Mouse (Mus musculus): ENCODE data around the gene Coq7. TPM values are rescaled to one million over a fixed set of nuclear protein-coding genes. Genes with fewer than 3 reads are reported as not detected.

The Coq7 gene
- polyA plus RNA-seq, 2 experiments: 34.1 to 56.2 TPM

DNA sequence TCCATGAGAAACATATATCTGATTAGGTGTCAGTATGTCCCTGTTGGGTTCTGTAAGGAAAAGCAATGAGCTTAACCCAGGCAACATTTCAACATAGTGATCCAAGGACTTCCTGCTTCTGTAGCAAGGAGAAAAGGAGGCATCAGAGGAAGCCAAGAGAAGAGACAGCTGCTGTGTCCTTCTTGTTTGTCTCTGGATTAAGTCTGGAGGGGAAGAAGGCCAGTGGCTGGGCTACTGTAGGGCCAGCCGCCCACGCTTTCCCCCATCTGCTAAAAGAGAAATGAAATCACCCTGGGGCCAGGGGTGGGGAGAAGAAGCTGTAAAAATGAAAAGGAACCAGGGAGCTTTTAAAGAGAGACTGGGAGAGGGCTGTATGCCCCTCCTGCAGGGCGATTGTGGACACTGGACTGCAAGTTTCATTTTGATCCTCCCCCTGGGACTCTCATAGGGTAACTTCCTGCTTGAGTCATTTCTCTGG lies 54.3 kb downstream of the Coq7 start:
- H3K9me3 ChIP-seq (ENCODE audit: control insufficient read depth, low read length): no peaks in the 10 kb centered on the region
- no peak overlapping the region for H3K4me3 ChIP-seq (ENCODE audit: insufficient read depth in 1 of 2, low read depth in 2 of 2, low read length in 2 of 2)
- H3K27me3 ChIP-seq (ENCODE audit: control insufficient read depth, insufficient read depth, low read length): no peaks in the 10 kb centered on the region
- ATAC-seq (ENCODE audit: insufficient read depth) (no peak), DNase-seq (ENCODE audit: low read depth in 3 of 3, low spot score in 3 of 3) (no peak)
- H3K27ac ChIP-seq: no peak overlapping the region
- no peak overlapping the region for H3K4me2 ChIP-seq (ENCODE audit: low read depth)
- TF ChIP-seq EP300 (IDR thresholded peaks at IDR 0.05; ENCODE audit: low read depth) (no peak), CTCF (IDR thresholded peaks at IDR 0.05; ENCODE audit: low read depth) (no peak)
- no peak overlapping the region for H3K9ac ChIP-seq (replicated peaks)
- WGBS (ENCODE audit: insufficient replicate concordance): 39% methylated on average over 3 of the region's 3 CpGs
- no peaks in the 10 kb centered on the region for H3K36me3 ChIP-seq (replicated peaks; ENCODE audit: control insufficient read depth, insufficient read depth, low read depth)
- H3K4me1 ChIP-seq (replicated peaks; ENCODE audit: control insufficient read depth in 2 of 2, insufficient read depth in 2 of 2, low read length in 1 of 2): peaks cover 0 to 4% of the 10 kb centered on the region in 2 experiments; a peak in 1 of 4 replicates

DNA sequence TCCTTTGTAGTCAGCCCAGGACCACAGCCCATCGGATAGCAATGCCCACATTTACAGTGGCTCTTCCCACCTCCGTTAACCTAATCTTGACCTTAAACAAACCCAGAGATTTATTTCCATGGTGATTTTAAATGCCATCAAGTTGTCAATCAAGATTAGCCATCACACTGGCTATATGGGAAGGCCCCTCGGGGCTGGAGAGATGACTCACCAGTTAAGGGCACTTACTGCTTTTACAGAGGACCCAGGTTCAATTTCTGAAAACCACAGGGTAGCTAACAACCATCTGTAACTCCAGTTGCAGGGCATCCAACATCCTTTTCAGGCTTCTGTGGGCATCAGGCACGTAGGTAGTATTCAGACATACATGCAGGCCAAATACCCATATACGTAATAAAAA lies 56.7 kb downstream of the Coq7 start:
- DNase-seq (ENCODE audit: low read depth in 3 of 3, low spot score in 3 of 3) (no peak), ATAC-seq (ENCODE audit: insufficient read depth) (no peak)
- 0 out of 4 replicates have a peak, but pooled peaks cover 0 to 2% of the 10 kb centered on the region in 2 experiments for H3K4me1 ChIP-seq (replicated peaks; ENCODE audit: control insufficient read depth in 2 of 2, insufficient read depth in 2 of 2, low read length in 1 of 2)
- H3K9me3 ChIP-seq (ENCODE audit: control insufficient read depth, low read length): no peaks in the 10 kb centered on the region
- H3K9ac ChIP-seq (replicated peaks): no peak overlapping the region
- H3K36me3 ChIP-seq (replicated peaks; ENCODE audit: control insufficient read depth, insufficient read depth, low read depth): no peaks in the 10 kb centered on the region
- H3K4me3 ChIP-seq (ENCODE audit: insufficient read depth in 1 of 2, low read depth in 2 of 2, low read length in 2 of 2): no peak overlapping the region
- WGBS (ENCODE audit: insufficient replicate concordance): 55% methylated on average over 5 of the region's 5 CpGs
- no peak overlapping the region for H3K4me2 ChIP-seq (ENCODE audit: low read depth)
- H3K27me3 ChIP-seq (ENCODE audit: control insufficient read depth, insufficient read depth, low read length): no peaks in the 10 kb centered on the region
- TF ChIP-seq CTCF (IDR thresholded peaks at IDR 0.05; ENCODE audit: low read depth): no peak
- TF ChIP-seq EP300 (IDR thresholded peaks at IDR 0.05; ENCODE audit: low read depth): no peak
- no peak overlapping the region for H3K27ac ChIP-seq

DNA sequence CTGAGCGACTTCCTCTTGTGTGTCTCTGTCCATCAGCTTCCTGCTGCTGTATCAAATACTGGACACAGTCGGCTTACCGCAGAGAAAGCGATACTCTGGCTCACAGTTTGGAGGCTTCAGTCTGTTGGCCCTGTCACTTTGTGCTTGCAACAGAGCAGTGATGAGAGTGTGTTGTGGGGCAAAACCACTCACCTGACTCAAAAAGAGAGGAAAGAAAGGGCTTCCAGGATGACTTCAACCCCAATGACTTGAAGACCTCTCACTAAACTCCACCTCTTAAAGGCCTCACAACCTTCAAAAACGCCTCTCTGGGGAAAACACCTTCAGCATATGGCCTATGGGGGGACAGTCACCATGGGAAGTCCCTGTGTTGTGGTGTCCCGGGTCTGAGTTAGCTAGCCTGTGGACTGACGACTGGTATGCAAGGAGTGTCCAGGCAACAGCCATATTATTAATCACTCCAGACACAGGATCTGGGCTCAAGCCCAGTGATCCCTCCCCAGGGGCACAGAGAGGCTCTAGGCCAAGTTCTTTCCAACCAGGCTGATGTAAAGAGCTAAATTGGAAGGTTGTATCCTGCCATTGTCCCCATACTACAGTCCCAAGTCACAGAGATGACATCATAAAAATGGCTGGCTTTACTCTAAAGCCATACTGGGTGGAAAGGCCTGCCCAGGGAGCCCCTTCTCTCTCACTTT lies 58.0 kb downstream of the Coq7 start:
- no peak overlapping the region for H3K4me3 ChIP-seq (ENCODE audit: insufficient read depth in 1 of 2, low read depth in 2 of 2, low read length in 2 of 2)
- no peaks in the 10 kb centered on the region for H3K27me3 ChIP-seq (ENCODE audit: control insufficient read depth, insufficient read depth, low read length)
- H3K9me3 ChIP-seq (ENCODE audit: control insufficient read depth, low read length): no peaks in the 10 kb centered on the region
- 65% methylated on average over 7 of the region's 7 CpGs for WGBS (ENCODE audit: insufficient replicate concordance)
- no peak overlapping the region for H3K9ac ChIP-seq (replicated peaks)
- no peaks in the 10 kb centered on the region for H3K36me3 ChIP-seq (replicated peaks; ENCODE audit: control insufficient read depth, insufficient read depth, low read depth)
- TF ChIP-seq EP300 (IDR thresholded peaks at IDR 0.05; ENCODE audit: low read depth) (no peak), CTCF (IDR thresholded peaks at IDR 0.05; ENCODE audit: low read depth) (no peak)
- ATAC-seq (ENCODE audit: insufficient read depth) (no peak), DNase-seq (ENCODE audit: low read depth in 3 of 3, low spot score in 3 of 3) (no peak)
- H3K4me1 ChIP-seq (replicated peaks; ENCODE audit: control insufficient read depth in 2 of 2, insufficient read depth in 2 of 2, low read length in 1 of 2): peaks cover 0 to under 1% of the 10 kb centered on the region in 2 experiments; a peak in 2 of 4 replicates
- no peak overlapping the region for H3K27ac ChIP-seq
- H3K4me2 ChIP-seq (ENCODE audit: low read depth): no peak overlapping the region

DNA sequence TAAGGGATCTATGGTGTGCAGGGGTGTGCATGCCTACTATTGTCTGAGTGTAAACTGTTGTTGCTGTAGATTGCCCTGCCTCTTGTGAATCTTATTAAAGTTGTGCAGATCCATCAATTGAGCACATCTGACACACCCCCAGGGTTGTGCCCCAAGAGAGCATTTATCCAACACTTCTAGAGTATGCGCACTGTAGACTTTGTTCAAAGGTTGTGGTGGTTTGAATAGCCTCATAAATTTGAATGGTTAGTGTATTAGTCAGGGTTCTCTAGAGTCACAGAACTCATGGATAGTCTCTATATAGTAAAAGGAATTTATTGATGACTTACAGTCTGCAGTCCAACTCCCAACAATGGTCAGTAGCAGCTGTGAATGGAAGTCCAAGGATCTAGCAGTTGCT lies 60.3 kb downstream of the Coq7 start:
- Histone ChIP-seq H3K4me1 (replicated peaks; ENCODE audit: control insufficient read depth in 2 of 2, insufficient read depth in 2 of 2, low read length in 1 of 2) (peaks cover 0 to 4% of the 10 kb centered on the region in 2 experiments; a peak in 2 of 4 replicates), H3K4me3 (ENCODE audit: insufficient read depth in 1 of 2, low read depth in 2 of 2, low read length in 2 of 2) (no peak overlapping the region), H3K9ac (replicated peaks) (no peak overlapping the region), H3K27ac (no peak overlapping the region), H3K4me2 (ENCODE audit: low read depth) (no peak overlapping the region), H3K27me3 (ENCODE audit: control insufficient read depth, insufficient read depth, low read length) (no peaks in the 10 kb centered on the region), H3K36me3 (replicated peaks; ENCODE audit: control insufficient read depth, insufficient read depth, low read depth) (no peaks in the 10 kb centered on the region), H3K9me3 (ENCODE audit: control insufficient read depth, low read length) (no peaks in the 10 kb centered on the region)
- ATAC-seq (ENCODE audit: insufficient read depth) (no peak), DNase-seq (ENCODE audit: low read depth in 3 of 3, low spot score in 3 of 3) (no peak)
- TF ChIP-seq CTCF (IDR thresholded peaks at IDR 0.05; ENCODE audit: low read depth) (no peak), EP300 (IDR thresholded peaks at IDR 0.05; ENCODE audit: low read depth) (no peak)
- 74% methylated on average over 1 of the region's 1 CpGs for WGBS (ENCODE audit: insufficient replicate concordance)

DNA sequence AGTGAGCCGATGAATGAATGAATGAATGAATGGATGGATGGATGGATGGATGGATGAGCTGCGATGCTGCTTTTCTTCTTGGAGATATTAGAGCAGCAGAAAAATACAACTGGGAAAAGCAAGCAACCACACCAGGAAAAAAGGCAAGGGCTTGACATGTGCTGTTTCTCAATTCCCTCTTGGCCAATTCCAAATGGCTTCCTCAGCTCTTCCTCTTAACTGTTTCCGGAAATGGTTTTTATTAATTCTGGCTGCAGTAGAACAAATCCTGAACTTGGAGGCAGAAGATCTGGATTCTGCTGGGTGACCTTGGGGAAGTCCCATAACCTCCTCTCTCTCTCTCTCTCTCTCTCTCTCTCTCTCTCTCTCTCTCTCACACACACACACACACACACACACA lies 65.1 kb downstream of the Coq7 start:
- Histone ChIP-seq H3K27me3 (ENCODE audit: control insufficient read depth, insufficient read depth, low read length) (no peaks in the 10 kb centered on the region), H3K9me3 (ENCODE audit: control insufficient read depth, low read length) (no peaks in the 10 kb centered on the region), H3K9ac (replicated peaks) (no peak overlapping the region), H3K4me3 (ENCODE audit: insufficient read depth in 1 of 2, low read depth in 2 of 2, low read length in 2 of 2) (no peak overlapping the region), H3K36me3 (replicated peaks; ENCODE audit: control insufficient read depth, insufficient read depth, low read depth) (no peaks in the 10 kb centered on the region), H3K4me1 (replicated peaks; ENCODE audit: control insufficient read depth in 2 of 2, insufficient read depth in 2 of 2, low read length in 1 of 2) (peaks cover 0 to 6% of the 10 kb centered on the region in 2 experiments; a peak in 2 of 4 replicates), H3K4me2 (ENCODE audit: low read depth) (no peak overlapping the region), H3K27ac (no peak overlapping the region)
- no peak for TF ChIP-seq CTCF (IDR thresholded peaks at IDR 0.05; ENCODE audit: low read depth)
- no peak for TF ChIP-seq EP300 (IDR thresholded peaks at IDR 0.05; ENCODE audit: low read depth)
- ATAC-seq (ENCODE audit: insufficient read depth): no peak
- WGBS (ENCODE audit: insufficient replicate concordance): 95% methylated on average over 3 of the region's 3 CpGs
- DNase-seq (ENCODE audit: low read depth in 3 of 3, low spot score in 3 of 3): no peak

Measured in liver, embryonic 14.5 days (tissue).